Mouse (Mus musculus) spleen, embryonic (tissue): ENCODE measurements around the gene Pla2g4e.

Source experiments
- CTCF ChIA-PET: fragments of 350-600 bp; sonication (Branson Sonifier 250); formaldehyde crosslinking; loops from one replicate; lab custom pipeline; 2022; lab: Charles Lee

The Pla2g4e gene

DNA sequence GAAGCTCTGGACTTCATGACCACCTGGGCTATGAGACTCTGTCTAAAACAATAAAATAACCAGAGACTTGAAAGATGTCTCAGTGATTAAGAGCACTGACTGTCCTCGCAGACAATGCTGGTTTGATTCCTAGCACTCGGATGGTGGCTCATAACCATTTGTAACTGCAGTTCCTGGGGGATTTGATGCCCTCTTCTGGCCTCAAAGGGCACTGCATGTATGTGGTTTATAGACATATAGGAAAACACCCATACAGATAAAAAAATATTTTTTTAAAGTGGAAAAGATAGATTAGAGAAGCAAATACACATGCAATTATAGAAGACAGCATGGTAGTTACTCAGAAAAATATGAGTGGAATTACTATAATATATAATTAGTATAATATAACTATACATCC, 87.5 kb downstream of the Pla2g4e start:
- CTCF ChIA-PET = interaction anchor here (1.1 kb wide), 1 partner anchor 22 kb away, joined by 3 read pairs; no protein-coding TSS in a partner anchor

DNA sequence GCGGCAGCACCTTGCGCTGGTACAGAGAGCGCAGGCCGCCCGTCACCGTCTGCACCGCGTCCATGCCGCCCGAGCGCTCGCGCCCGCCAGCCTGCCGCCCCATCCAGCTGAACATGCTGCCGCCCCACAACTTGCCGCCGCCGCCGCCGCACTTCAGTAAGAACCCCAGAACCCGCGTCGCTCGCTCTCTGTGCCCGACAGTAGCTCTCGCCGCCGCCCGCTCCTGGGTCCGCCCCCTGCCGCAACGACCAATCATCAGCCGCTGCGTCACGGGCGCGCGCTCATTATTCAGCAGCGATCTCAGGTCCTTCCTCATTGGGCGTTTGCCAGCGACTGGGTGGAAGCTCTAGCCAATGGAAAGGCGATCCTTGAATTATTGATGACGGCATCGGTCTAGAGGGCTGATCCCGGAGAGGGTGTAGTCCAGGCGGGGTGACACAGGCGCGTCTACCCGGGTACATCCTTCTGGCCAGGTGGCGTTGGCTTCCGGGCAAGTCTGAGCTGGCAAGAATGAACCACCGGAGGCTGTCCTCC, 90.7 kb downstream of the Pla2g4e start, which contains the start of gene Ehd4:
Ehd4 (minus strand) TSS at position 246 of the 534 bp plus-strand sequence.
- CTCF ChIA-PET = no interaction called here

DNA sequence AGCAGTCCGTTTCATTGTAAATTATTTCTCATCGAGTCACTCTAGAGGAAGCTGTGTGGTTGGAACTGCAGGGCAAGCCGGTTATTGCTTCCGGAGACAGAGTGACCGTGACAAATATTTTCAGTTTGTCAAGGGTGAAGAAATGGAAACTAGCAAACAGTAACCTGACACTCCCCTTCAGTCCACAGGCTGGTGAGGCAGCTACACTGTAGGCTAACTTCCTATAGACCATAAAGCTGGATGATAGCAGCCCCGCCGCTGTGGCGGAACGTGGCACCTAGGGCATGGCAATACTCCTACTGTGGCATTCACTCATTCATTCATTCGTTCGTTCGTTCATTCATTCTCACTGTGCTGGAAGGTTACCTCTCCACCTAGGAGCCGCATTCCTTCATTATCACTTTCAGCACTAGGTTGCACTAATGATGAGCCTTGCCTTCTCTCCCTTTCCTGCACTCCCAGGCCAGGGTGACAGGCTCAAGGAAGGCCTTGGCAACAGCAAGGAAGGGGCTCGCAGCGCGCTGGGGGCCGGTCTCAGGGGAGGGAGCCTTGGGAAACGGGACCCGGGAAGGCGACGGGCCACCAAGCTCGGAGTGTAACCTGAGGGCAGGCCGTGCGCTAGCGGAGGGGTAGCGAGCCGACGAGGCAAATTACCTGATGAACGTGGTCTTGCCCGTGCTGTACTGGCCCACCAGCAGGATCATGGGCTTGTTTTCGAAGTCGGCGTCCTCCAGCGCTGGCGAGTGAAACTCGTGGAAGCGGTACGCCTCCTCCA, 91.4 kb downstream of the Pla2g4e start:
- CTCF ChIA-PET = no interaction called here

DNA sequence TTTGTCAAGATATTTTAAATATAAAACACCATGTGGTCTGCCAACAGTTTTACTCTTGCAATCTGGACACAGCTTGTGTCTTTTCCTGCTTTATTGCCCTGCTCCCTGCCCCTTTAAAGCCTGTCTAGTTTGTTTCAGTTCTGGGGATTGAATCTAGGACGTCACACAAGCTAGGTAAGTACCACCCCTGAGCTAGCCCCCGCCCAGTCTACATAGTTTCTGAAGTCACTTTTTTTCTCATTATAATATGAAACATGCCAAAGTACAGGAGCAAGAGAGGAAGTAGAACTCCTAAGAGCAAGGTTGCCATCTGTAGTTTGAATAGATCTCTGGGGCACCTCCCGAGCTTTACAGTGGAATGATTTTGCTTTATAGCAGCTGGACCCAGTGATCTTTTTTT, 94.6 kb downstream of the Pla2g4e start:
- CTCF ChIA-PET = no interaction called here

DNA sequence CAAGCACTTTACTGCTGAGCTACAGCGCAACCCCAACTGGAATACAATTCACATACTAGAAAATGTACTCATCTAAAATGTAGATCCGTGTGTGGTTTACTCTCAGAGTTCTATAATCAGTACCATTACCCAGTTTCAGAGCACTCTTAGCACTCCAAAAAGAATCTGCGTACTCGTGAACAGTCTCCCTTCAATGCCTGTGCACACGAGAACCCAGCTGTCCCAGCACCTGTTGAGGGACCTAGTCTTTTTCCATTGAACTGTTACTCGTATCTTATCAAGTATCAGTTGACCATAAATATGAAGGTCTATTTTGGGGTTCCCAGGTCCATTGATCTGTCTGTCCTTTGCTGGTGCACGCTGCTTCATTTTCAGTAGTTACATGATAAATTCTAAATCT, 95.5 kb downstream of the Pla2g4e start:
- CTCF ChIA-PET = interaction anchor here (0.6 kb wide), 1 partner anchor 21 kb away, joined by 9 read pairs; no protein-coding TSS in a partner anchor

DNA sequence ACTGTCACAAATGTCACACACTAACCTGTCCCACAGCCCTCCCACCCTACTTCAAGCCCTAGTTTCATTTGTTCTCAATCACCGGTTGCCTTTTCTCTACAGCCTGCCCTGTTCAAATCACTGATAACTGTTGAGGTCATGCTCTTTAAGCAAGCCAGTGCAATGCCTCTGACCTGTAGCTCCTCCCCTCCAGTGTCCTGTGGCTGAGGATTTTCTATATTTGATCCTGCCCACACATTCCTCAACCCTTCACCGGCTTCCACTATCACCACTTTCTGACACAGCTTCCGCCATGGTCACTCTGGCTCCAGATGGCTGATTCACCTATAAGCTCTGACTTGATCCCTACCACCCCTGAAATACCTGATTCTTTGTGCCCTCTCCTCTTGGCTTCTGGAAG, 97.1 kb downstream of the Pla2g4e start:
- CTCF ChIA-PET = no interaction called here

DNA sequence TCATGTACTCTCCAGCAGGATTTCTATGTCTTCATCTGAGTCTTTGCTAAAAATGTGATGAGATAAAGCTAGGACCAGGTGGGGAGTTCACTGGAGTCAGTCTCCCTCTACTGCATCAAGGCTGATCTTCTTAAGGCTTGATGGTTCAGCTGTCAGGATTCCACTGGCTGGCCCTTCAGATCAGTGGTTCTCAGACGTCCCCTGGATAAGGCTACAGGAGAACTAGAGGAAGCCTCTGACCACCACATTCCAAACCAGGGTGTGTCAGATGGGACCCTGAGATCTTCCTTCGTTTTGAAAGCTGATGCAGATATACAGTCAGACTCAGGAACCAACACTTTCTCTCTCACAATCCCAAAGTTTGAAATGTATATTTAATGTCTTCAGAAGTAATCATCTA, 97.8 kb downstream of the Pla2g4e start:
- CTCF ChIA-PET = no interaction called here

DNA sequence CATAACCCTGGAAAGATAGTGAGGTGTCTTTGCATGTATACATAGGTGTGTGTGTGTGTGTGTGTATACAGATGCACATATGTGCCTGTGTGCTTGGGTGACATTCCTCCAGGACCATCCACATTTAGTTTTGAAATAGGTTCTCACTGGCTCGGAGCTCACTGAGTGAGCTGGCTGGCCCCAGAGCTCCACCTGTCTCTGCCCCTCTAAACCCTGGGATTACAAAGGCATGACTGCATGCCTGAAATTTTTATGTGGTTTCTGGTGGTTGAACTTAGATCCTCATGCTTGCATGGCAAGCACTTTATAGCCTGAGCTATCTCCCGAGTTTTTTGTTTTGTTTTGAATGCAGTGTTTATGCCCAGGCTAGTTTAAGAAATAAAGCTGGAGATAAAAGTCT, 98.6 kb downstream of the Pla2g4e start:
- CTCF ChIA-PET = no interaction called here

DNA sequence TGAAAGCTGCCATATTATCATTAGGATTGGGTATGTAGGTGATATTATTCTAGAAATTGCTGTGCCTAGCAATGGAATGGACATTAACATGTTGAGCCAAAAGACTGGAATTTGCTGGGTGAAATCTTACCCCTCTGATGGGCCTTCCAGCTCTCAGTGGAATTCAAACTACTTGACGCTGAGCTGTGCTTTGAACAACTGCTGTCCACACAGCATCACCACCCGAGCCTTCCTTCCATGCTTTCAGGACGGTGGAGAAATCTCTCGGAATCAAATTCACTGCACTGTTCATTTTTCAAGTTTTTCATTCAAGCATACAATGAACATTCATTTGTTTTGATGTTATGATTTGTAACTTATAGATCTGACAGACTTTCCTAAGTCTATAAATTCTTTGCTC, 100.7 kb downstream of the Pla2g4e start:
- CTCF ChIA-PET = no interaction called here

DNA sequence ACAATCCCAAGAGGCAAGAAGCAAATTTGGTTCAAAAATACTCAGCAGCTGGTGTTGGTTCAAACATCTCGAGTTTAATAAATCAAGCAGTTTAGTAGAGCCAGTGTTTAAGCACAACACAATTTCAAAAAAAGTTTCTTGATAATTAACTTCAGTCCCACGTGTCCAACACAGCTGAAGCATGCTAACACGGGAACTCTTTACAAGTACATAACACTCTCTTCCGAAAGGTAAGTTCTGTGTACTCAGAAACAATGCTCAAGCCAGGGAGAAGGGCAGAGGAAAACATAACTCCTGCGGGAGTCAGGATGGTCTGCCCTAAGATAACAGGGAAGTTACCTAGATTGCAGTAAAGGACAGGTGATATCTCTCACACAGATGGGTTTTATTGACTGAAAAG, 102.8 kb downstream of the Pla2g4e start:
- CTCF ChIA-PET = no interaction called here

DNA sequence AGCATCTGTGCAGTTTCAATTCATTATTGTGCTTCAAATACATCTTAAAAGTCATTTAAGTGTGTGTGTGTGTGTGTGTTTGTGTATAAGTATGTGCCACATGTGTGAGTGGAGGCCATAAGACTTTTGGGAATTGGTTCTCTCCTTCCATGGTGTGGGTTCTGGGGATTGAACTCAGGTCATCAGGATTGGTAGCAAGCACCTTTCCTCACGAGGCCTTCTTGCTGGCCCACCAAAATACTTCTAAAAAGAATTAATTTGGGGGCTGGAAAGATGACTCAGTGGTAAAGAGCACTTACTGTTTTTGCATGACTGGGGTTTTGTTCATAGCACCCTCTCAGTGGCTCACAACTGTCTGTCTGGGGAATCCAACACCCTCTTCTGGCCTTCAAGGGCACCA, 103.5 kb downstream of the Pla2g4e start:
- CTCF ChIA-PET = no interaction called here

DNA sequence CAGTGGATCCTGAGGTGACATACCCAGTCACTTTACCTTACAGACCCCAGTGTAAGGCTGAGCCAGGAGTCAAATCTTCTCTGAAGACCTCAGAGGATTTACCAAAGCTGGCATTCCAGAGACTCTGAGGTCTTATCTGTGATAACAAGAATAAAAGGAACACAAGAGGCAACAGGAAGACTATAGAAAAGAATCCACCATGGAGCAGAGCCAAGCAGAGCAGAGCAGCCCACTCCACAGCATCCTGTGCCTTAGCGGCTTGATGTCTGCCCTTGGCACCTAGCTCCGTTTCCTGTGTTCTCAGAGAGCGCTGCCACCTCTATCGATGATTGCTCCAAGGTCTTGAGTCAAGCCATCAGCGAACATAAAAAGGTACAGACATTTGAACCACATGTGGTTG, 104.8 kb downstream of the Pla2g4e start:
- CTCF ChIA-PET = no interaction called here

DNA sequence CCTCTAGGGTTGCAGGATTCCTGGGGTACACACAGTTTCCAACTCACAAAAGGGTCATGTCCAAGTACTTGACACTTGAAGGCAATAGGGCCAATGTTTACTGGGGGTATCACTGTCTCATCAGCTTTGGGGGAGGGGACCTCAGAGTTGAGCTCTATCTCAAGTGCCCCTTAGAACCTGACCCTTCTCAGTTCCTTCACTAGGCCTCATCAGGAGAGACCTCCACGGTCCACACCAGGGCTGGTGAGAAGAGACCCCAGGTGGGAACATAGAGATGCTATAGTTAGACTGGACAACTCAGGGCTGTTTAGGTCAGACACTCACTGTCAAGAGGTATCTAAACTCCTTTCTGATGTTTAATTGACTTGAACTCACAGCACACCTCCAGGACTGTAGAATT, 106.0 kb downstream of the Pla2g4e start:
- CTCF ChIA-PET = interaction anchor here (0.5 to 0.6 kb wide), 3 partner anchors 19 to 611 kb away, joined by 3 to 4 read pairs (median 3); no protein-coding TSS in a partner anchor

DNA sequence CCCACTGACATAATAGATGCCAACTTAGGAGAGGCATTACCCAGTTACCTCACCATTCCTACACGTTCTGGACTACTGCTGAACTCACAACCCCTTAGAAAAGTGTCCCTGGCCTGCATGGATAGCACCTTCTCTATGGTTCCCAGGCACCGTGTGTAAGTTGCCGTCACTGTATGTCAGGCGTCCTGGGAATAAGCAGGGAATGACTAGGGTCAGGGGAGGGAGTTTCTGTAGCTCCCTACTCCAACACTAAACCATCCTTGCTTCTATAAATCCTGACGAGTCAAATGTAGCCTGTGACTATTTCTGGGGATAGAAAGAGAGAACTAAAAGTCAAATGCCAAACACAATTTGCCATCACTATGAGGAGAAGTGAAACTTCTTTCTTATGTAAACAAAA, 107.9 kb downstream of the Pla2g4e start:
- CTCF ChIA-PET = no interaction called here

DNA sequence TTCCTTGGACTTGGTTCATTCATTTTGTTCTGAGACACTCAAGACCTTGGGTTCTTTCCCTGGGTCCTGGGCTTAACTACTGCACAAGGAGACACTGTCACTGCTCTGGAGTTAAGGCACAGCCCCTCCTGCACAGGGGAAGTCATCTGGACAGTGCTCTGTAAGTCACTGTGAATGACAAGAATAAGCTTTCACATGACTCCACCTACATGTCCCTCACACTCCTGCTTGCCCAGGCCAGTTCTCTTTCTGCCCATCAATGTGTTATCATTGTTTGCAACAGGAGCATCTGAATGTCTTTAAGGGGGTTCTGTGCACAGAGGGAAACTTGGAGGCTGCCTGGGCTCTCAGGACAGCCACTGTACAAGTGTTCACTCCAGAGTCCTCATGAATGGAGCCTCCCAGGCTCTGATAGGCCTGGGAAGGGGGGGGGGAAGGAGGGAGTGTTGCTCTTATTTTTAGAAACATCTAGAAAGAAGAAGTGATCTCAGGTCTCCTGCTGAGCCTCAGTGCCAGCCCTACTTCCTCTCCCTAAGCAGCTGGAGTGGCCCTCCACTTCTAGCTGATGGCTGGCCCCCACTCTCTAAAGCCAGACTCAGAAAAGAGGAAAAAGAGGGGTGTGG, 110.6 kb downstream of the Pla2g4e start:
- CTCF ChIA-PET = interaction anchor here (0.6 kb wide), 1 partner anchor 488 kb away, joined by 7 read pairs; no protein-coding TSS in a partner anchor

DNA sequence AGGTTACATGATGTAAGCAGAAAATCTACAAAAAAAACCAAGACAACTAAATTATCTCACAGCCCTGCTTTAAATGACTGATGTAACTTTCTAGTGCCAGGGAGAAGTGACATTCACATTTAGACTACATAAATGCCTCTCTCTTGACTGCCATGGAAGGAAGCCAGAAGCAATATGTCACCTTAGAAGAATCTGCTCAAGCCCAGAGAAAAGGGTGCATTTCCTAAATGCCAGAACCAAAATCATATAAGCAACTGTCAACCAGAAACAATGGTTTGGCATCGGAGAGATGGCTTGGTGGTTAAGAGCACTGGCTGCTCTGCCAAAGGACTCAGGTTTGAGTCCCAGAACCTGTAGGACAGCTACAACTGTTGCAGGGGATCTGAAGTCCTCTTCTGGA, 113.3 kb downstream of the Pla2g4e start:
- CTCF ChIA-PET = interaction anchor here (0.5 kb wide), 1 partner anchor 13 kb away, joined by 3 read pairs; no protein-coding TSS in a partner anchor

DNA sequence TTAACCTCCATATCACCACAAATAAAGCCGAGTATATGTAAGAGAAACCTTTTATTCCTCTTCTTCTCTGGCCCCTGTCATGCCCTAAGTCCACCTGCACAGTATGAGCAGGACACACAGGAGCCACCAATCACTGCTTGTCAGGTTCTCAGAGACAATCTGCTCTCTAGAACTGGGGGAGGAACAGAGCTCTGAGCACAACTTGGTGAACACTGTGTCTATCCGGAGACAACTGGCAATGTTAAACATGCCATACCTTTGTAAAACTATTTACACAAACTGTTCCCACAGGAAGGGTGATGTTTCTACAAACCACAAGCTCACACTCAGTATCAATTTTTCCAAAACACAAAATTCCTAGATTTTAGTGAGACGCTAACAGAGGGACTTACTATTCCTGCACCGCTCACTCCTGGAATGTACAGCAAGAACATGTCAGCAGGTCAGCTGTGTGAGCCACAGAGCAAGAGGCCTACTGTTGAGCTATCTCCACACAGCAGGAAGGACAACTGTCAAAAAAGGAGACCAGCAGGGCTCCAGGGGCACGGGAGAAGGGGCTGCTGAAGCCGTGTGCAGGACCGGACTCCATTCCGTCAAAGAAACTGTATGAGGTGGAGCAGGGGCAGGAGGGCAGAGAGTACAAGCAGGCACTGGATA, 115.8 kb downstream of the Pla2g4e start:
- CTCF ChIA-PET = no interaction called here

DNA sequence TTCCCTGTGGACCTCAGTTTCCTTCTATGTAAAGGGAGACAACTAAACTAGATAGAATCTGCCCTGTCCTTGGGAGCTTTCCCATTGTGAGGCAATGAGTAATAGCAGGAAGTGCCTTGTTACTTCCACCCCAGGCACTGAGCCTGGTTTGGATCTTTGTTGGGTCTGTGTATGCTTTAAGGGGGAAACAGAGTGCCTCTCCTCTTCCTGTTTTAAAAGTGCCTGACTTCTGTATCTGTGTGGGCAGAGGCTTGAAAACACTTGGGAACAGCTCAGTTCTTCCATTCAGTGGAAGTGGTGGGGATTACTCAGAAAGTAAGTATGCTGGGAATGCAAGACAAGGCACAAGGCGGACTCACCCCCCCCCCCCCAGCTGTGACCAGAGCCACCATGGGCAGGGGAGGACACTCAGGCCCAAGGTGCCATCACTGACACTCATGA, 116.5 kb downstream of the Pla2g4e start:
- CTCF ChIA-PET = no interaction called here

DNA sequence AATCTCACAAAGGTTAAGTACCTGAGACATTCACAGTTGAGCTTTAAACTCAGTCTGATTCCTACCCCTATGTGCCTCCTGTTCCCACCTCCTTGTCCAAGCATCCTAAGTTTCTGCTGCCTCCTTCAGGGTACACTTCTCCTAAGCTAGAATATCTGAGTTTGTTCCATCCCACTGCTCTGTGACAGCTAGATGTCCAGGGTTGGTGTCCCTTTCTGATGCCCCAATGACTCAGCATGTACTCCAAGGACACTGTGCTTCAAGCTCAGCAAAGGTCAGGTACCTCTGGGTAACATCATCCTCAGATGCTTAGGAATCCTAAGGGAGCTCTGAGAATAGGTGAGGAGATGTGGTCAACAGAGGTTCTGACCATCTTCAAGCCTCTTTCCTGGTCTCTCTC, 117.1 kb downstream of the Pla2g4e start:
- CTCF ChIA-PET = no interaction called here

DNA sequence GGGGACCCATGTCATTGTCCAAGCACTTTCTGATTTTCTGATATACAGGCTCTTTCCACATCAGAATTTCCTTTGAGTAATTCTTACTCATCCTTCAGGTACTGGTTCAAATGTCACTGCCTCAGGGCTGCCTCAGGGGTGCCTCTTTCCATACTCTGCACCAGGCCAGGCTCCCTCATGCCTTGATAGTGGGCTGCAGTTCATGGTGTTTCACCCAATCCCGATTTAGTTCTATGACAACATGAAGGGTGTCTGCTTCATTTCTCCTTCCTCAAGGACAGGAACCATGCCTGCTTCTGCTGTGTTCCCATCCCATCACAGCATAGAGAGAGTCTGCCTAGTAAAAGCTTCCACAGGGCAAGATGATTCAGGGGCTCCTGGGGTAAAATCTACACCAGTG, 118.2 kb downstream of the Pla2g4e start:
- CTCF ChIA-PET = interaction anchor here (0.6 kb wide), 1 partner anchor 30 kb away, joined by 5 read pairs; no protein-coding TSS in a partner anchor

DNA sequence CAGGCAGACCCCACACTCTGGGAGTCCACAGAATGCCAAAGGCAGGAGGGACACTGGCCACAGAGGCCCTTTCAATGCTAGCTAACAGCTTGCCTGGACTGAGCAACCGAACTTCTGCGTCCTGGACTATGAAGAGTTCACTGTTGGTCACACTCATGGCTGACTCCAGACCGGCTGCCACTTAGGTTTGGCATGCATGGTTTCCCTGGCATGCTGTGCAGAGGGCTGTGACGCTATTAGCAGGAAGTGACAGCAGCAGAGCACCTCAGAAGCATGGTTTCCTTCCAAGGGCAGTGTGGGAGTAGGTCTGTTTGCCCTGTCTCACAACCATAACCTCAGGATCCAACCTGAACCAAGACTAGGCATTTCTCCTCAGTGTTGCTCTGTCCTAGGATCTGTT, 118.7 kb downstream of the Pla2g4e start:
- CTCF ChIA-PET = no interaction called here

DNA sequence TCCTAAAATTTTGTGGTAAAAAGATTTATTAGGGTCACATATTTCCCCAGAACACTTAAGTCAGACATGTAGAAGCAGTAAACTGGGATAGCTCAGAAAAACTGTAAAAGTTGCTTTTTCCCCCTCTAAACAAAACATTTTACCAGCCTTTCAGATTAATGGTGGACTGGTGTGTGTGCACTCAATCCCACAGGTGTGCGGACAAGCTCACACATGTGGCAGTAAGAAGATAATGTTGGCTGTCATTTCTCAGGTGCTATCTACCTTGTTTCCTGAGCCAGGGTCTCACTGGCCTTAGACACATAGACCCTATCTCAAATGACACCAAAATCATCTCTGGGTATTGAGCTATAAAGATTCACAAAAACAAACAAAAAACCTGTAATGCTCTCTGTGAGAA, 119.7 kb downstream of the Pla2g4e start:
- CTCF ChIA-PET = no interaction called here
